Mouse (Mus musculus) cerebellum, postnatal 25 days (tissue): Measurements from ENCODE around the gene Cinp.

Experiments
- DNase-seq, 2 experiments: peaks; one replicate each; pipeline ENCODE4 v3.0.0; 2021; ENCODE audit warnings: mixed read lengths in 2 of 2

Cinp gene

DNA sequence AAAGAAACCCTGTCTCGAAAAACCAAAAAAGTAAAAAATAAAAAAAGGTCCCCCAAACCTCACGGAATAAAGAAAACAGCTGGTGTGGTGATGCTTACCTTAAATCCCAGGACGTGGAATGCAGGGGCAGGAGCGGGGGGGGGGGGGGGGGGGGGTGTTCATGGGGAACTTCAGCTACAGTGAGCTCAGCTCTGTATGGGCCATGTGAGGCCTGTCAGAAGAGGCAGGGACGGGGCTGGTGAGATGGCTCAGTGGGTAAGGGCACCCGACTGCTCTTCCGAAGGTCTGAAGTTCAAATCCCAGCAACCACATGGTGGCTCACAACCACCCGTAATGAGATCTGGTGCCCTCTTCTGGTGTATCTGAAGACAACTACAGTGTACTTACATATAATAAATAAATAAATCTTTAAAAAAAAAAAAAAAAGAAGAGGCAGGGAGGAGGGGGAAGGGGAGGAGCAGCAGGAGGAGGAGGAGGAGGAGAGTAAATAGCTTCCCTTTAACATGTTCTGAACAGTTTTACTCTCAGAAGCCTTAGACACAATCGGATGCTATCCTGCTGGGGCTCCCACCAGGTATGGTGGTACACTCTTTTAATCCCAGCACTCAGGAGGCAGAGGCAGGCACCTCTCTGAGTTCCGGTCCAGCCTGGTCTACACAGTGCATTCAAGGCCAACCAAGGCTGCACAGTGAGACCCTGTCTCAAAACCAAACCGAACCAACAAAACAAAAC, 58.5 kb downstream of the Cinp start:
- DNase-seq, result no peak

- no peak for DNase-seq
These were observed 60.0 kb downstream of the Cinp start for GRCm38 (mm10) chr12:110828908-110829307.
